Mouse (Mus musculus) layer of hippocampus, postnatal 25 days (tissue): ENCODE measurements around the gene Ctxn2. TPM values are rescaled to one million over a fixed set of nuclear protein-coding genes. Genes with fewer than 3 reads are reported as not detected.

Experiments
- DNase-seq, 2 experiments: peaks; one replicate each; pipeline ENCODE4 v3.0.0; 2022; ENCODE audit warnings: mixed read lengths in 2 of 2, low spot score in 1 of 2; ENCODE audit errors: extremely low spot score in 1 of 2
- total RNA-seq, 2 experiments: library from RNA; stranded (reverse); gene quantifications; 2 replicates each; pipeline ENCODE4 v1.2.3; 2021

Ctxn2 gene
- total RNA-seq, 2 experiments from 2014 or later: 12.5 to 13.7 TPM

DNA sequence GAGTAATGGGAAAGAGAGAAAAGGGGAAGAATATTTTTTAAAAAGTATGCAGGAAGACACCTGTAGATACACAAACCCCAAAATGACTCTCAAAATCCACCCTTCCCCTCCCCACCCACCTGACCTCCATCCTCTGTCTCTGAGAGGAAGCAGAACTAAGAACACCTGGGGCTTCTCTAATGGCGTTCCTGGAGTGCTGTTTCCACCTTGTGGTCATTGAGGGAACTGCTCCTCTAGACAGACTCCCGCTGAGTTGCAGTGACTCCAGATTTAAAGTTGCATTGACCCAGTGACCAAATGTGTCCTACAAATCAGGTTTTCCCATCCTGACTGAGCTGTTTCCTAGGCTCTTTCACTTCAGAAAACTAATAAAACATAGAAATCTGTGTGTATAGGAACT lies 52.7 kb downstream of the Ctxn2 start:
- DNase-seq: peak; percentile 50 to 68

DNA sequence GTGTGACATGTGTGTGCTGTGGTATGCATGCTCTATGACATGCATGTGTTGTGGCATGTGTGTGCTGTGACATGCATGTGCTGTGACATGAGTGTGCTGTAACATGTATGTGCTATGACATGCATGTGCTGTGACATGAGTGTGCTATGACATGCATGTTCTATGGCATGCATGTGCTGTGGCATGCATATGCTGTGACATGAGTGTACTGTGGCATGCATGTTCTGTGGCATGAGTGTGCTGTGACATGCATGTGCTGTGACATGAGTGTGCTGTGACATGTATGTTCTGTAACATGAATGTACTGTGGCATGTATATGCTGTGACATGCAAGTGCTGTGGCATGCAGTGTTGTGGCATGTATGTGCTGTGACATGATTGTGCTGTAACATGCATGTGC lies 56.4 kb downstream of the Ctxn2 start:
- no peak for DNase-seq

DNA sequence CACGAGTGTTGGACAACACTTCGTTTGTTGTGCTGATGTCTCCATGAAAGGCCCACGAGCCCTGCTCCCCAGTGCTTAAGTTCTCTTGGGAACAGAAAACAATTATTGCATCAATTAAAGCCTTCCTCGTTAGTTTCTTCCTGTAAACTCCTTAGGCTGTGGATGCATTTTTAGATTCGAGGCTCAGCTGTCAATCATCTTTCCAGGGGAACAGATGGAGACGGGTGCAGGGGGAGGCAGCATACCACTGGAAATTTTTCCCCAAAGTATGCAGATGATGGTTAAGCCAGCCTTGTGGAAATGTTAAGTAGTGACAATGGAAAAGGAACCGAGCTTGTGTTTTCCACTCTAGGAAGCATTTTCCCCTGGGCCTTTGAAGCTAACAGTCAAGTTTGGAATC lies 60.3 kb downstream of the Ctxn2 start:
- no peak for DNase-seq

Other genes with a start within 250 kb of the Ctxn2 start
- gene Slc24a5, start 68.6 kb upstream of the Ctxn2 start, total RNA-seq: 1 to 10 TPM in 1 of 2 experiments, under 1 TPM in 1; 0.23 to 1.1 TPM
- gene Myef2, start 13.0 kb upstream of the Ctxn2 start, total RNA-seq: 100 to 1,000 TPM in 1 of 2 experiments, 10 to 100 TPM in 1; 99.2 to 116 TPM
- under 1 TPM in 1 of 2 experiments, not detected in 1; 0.07 TPM for gene Slc12a1, start 15.8 kb downstream of the Ctxn2 start, total RNA-seq
- 10 to 100 TPM; 25.9 to 34.0 TPM for gene Dut, start 110.5 kb downstream of the Ctxn2 start, total RNA-seq